Mouse (Mus musculus) left cerebral cortex, postnatal 4 days (tissue): ENCODE results near the gene Spata13. TPM values are rescaled to one million over a fixed set of nuclear protein-coding genes. Genes with fewer than 3 reads are reported as not detected.

Source experiments
- DNase-seq: peaks from one replicate; pipeline ENCODE4 v3.0.0-alpha.2; 2022
- intact Hi-C: fragments of 180-260 bp; cut with DNase I; formaldehyde crosslinking; loops from one replicate; pipeline ENCODE4 v1.15.1; 2025
- total RNA-seq, 2 experiments: library from RNA; stranded (reverse); gene quantifications; 2 replicates each; pipeline ENCODE4 v1.2.3; 2021

The Spata13 gene
- total RNA-seq, 2 experiments from 2014 or later, result 19.2 to 22.3 TPM

DNA sequence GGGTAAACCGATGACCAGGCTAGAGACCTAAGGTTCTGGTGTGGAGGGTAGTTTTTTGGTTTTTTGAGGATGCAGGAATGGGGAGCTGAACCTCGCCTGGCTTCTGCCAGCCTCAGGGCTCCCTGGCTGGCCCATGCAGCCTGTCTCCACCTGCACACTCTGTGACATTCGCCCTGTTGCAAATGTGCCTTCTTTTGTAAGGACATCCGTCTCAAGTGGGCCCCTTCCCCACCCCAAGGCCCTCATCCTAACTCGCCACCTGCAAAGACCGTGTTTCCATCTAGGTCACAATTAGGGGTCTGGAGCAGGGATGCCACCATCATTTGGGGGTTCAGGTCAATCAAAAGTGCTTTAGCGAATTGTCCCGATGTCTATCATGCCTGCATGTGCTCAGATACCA lies 75.9 kb downstream of the Spata13 start:
- DNase-seq, result no peak
- intact Hi-C loops, result no loop called here

GRCm38 (mm10) chr14:60711161-60711560 lies 77.4 kb downstream of the Spata13 start:
- DNase-seq, result no peak
- intact Hi-C loops, result no loop called here

DNA sequence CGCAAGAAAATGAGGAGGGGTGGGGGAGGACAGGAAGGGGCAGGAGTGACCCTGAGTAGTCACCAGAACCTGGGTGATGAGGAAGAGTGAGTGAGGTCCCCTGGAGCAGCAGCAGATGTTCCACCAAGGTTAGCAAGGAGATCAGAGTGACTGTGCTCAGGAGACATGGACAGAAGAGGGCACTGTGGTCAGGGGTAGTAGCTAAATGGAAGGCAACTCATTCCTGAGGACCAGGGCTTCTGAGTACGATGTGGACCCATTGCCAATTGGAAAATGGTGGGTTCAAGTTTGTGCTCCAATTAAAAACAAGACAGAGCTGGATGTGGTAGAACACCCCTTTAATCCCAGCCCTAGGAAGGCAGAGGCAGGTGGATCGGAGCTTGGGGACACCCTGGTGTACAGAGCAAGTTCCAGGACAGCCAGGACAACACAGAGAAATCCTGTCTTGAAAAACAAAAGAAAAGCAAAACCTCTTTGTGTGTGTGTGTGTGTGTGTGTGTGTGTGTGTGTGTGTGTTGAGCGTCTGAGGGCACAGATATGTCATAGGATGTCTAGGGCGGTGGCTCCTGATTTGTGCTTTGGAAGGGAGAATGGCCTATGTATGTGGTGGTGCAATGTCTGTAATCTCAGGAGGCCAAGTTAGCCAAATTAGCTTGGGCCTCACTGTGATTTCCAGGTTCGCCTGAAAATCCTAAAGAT lies 77.9 kb downstream of the Spata13 start:
- intact Hi-C loops, result no loop called here
- no peak for DNase-seq

GRCm38 (mm10) chr14:60712289-60712830 lies 78.6 kb downstream of the Spata13 start:
- intact Hi-C loops, result no loop called here
- no peak for DNase-seq

- intact Hi-C loops, result no loop called here
- no peak for DNase-seq
Observed at GRCm38 (mm10) chr14:60715686-60716085, 81.9 kb downstream of the Spata13 start.

DNA sequence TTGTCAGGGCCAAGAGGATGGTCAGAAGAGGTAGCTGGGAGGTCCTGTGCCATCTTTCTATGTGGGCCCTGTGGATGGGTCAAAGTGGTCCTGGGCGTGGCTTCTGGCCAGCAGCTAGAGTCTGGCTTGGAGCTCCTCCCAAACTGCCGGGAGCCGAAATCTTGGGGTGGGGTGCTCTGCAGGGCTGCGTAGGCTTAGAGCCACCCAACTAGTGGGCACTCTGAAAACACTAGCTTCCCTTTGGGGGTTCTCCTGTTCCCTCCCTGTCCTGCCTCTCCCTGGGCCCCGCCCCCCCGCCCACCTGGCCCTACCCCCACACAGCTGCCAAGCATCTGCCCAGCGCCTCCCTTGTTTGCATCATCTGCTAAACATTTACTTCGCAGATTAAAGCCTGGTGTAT lies 87.5 kb downstream of the Spata13 start:
- DNase-seq, result no peak
- intact Hi-C loops, result no loop called here

DNA sequence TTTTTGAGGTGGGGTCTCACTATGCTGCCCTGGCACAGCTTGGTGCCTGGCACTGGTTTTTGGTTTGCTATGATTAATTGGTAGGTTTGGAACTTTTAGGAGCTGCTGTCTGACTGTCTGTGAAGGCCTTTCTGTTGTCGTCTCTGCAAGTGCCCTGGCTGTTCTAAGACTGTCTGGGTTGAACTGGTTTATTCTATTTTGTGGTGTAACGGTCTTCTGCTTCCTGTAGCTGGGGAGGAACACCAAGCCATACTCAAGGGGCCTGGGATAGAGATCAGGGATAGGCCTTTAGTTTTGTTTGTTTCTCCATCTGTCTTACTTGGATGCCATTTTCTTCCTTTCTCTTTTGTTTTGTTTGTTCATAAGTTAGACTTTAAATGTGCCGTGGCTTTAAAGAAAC lies 88.1 kb downstream of the Spata13 start:
- no peak for DNase-seq
- intact Hi-C loops, result no loop called here

DNA sequence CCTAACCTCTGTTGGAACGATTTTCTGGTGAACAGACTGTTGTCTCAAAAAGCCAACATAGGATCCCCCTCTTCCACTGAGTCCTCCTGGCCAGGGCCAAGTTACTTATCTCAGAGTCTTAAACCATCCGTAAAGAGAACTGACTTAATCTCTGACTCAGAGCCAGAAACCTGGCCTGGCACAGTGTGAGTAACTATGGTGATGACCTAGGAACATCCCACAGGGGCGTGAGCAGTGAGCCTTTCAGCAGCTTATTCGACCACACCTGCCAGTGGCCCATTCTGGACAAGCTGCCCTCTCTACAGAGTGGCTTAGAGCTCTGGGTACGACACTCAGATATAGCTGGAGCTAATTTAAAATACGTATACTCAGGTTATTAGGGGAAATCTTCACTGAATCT lies 92.3 kb downstream of the Spata13 start:
- intact Hi-C loops, result no loop called here
- peak; percentile 76 for DNase-seq

GRCm38 (mm10) chr14:60727130-60727529 lies 93.3 kb downstream of the Spata13 start:
- no peak for DNase-seq
- intact Hi-C loops, result no loop called here

GRCm38 (mm10) chr14:60732081-60732480 lies 98.3 kb downstream of the Spata13 start:
- intact Hi-C loops, result no loop called here
- no peak for DNase-seq

DNA sequence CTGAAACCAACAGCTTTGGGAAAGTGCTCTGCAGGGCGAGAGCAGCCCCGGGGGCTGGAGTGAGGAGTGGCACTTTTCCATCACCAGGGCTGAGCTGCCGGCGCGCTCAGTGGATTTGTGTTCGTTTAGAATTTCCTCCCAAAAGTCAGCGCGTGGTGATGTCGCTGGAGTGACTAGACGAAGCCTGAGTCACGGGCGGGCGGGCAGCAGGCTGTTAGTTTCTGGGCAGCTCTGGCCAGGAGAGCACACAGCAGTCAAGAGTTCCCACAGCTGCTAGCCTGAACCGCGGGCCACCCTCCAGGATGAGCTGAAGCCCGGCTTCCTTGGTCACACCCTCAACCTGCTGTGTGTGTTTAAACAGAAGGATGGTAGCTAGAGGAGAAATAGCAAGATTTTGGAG lies 99.0 kb downstream of the Spata13 start:
- intact Hi-C loops, result no loop called here
- DNase-seq, result peak; percentile 58

- intact Hi-C loops, result no loop called here
- no peak for DNase-seq
Observed at GRCm38 (mm10) chr14:60733706-60734105, 99.9 kb downstream of the Spata13 start.

- intact Hi-C loops, result no loop called here
- peak; percentile 86 for DNase-seq
Observed at GRCm38 (mm10) chr14:60735206-60735605, 101.4 kb downstream of the Spata13 start.

- intact Hi-C loops, result no loop called here
- no peak for DNase-seq
Observed at GRCm38 (mm10) chr14:60735848-60736547, 102.2 kb downstream of the Spata13 start.

- no peak for DNase-seq
- intact Hi-C loops, result no loop called here
Observed at GRCm38 (mm10) chr14:60736591-60737192, 102.9 kb downstream of the Spata13 start.

DNA sequence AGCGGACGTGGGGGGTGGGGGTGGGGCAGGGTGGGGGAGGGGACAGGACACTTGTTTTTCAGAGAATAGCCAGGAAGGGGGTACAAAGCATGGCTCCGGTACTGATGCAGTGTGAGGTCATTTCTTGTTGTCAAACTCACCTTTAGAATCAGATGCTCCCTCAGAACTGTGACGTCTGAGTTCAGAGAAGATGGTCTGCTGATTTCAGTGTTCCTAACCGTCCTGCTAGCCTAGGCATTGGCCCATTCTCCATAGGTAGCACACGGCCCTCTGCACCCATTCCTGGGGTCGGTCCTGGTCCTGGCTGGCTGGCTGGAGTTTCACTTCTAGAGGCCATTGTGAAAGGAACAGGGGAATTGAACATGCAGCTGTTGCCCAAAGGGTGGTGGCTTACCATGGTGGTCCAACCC lies 103.4 kb downstream of the Spata13 start:
- intact Hi-C loops, result no loop called here
- DNase-seq, result no peak

- intact Hi-C loops, result no loop called here
- DNase-seq, result no peak
Observed at GRCm38 (mm10) chr14:60738434-60738938, 104.7 kb downstream of the Spata13 start.

DNA sequence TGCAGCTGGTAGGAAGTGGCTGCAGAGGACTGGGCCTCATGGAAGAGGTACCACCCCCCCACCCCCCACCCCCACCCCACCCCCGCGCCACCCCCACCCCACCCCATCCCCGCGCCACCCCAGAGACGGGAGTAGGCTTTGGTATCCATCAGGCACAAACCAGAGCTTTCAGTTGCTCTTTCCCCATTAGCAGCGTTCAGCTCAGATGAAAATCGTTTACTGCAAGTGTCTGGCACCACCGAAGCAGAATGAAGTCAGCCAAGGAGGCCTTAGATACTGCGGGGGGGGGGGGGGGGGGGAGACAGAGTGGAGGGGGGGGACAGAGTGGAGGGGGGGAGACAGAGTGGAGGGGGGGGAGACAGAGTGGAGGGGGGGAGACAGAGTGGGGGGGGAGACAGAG lies 105.4 kb downstream of the Spata13 start:
- no peak for DNase-seq
- intact Hi-C loops, result no loop called here

GRCm38 (mm10) chr14:60739616-60740015 lies 105.8 kb downstream of the Spata13 start:
- no peak for DNase-seq
- intact Hi-C loops, result no loop called here

- no peak for DNase-seq
- intact Hi-C loops, result no loop called here
Observed at GRCm38 (mm10) chr14:60740507-60740906, 106.7 kb downstream of the Spata13 start.

GRCm38 (mm10) chr14:60741033-60741432 lies 107.2 kb downstream of the Spata13 start:
- DNase-seq, result peak; percentile 37
- intact Hi-C loops, result no loop called here
